Mouse (Mus musculus) embryonic facial prominence, embryonic 13.5 days (tissue): ENCODE data around the gene Fxr2. TPM values are rescaled to one million over a fixed set of nuclear protein-coding genes. Genes with fewer than 3 reads are reported as not detected.

ENCODE experiments used
- microRNA counts: library from miRNA; unstranded; fragments of <30 nt; microRNA quantifications from one replicate; lab custom pipeline; 2016
- microRNA-seq: library from miRNA; unstranded; fragments of <30 nt; microRNA quantifications from one replicate; pipeline ENCODE4, GENCODE M21; 2016
- polyA plus RNA-seq: library from polyadenylated mRNA; unstranded; fragments of >200 nt; fragmentation: Nextera tagmentation; extraction: Ambion mirVana; gene quantifications from 2 replicates; pipeline ENCODE4 v1.2.1, GENCODE M21; 2015

The Fxr2 gene
- polyA plus RNA-seq, 1 experiment from 2014 or later, result 44.1 TPM

MicroRNAs within 50 kb of the gene (microRNA counts, 519-probe panel; counts per million panel counts)
- 236 counts per million, percentile 44 among the panel's probes with 10 or more counts for microRNA mmu-miR-1934 (lab: Ali Mortazavi, UCI)
- 2,200 counts per million, percentile 55 among the panel's probes with 10 or more counts for microRNA mmu-miR-467f (lab: Ali Mortazavi, UCI)

Small RNA genes lying within 50 kb of the gene (microRNA-seq; reads per million reads assigned to microRNA genes)
- gene Mir1934, result 4.4 reads per million, percentile 17 among the genes with 10 or more reads in this experiment
- not detected for gene Mir467f

Other genes with a start within 250 kb of the Fxr2 start
- 145 and 150 TPM in 2 replicates for gene Naa38, start 237.5 kb upstream of the Fxr2 start, polyA plus RNA-seq
- gene Cyb5d1, start 237.4 kb upstream of the Fxr2 start, polyA plus RNA-seq, result 43.4 and 46.5 TPM in 2 replicates
- 13.2 and 16.4 TPM in 2 replicates for gene Tmem88, start 234.8 kb upstream of the Fxr2 start, polyA plus RNA-seq
- gene Kdm6b, start 219.3 kb upstream of the Fxr2 start, polyA plus RNA-seq, result 41.3 and 43.1 TPM in 2 replicates
- 4.2 and 4.4 TPM in 2 replicates for gene Dnah2, start 83.9 kb upstream of the Fxr2 start, polyA plus RNA-seq
- gene Efnb3, start 72.8 kb upstream of the Fxr2 start, polyA plus RNA-seq, result 43.4 and 46.3 TPM in 2 replicates
- 26.9 TPM in 2 replicates for gene Wrap53, start 52.7 kb upstream of the Fxr2 start, polyA plus RNA-seq
- 160 and 186 TPM in 2 replicates for gene Trp53, start 52.6 kb upstream of the Fxr2 start, polyA plus RNA-seq
- 7.9 and 8.3 TPM in 2 replicates for gene Atp1b2, start 27.0 kb upstream of the Fxr2 start, polyA plus RNA-seq
- gene Shbg, start 15.1 kb upstream of the Fxr2 start, polyA plus RNA-seq, result 0.50 TPM in 1 of 2 replicates, not detected in the other
- gene Sat2, start 11.0 kb upstream of the Fxr2 start, polyA plus RNA-seq, result 23.8 and 28.2 TPM in 2 replicates
- gene Sox15, start 22.3 kb downstream of the Fxr2 start, polyA plus RNA-seq, result 0.41 and 0.63 TPM in 2 replicates
- 54.3 and 74.9 TPM in 2 replicates for gene Mpdu1, start 29.7 kb downstream of the Fxr2 start, polyA plus RNA-seq
- 11.4 and 11.9 TPM in 2 replicates for gene Cd68, start 33.2 kb downstream of the Fxr2 start, polyA plus RNA-seq
- gene Eif4a1, start 39.4 kb downstream of the Fxr2 start, polyA plus RNA-seq, result 514 and 625 TPM in 2 replicates
- gene Senp3, start 49.1 kb downstream of the Fxr2 start, polyA plus RNA-seq, result 119 and 122 TPM in 2 replicates
- gene Tnfsf13, start 52.8 kb downstream of the Fxr2 start, polyA plus RNA-seq, result 0.21 and 0.39 TPM in 2 replicates
- 5.7 and 6.4 TPM in 2 replicates for gene Tnfsf12, start 62.9 kb downstream of the Fxr2 start, polyA plus RNA-seq
- gene Tnfsfm13, start 63.1 kb downstream of the Fxr2 start, polyA plus RNA-seq, result 2.8 and 3.8 TPM in 2 replicates
- 27.3 and 31.3 TPM in 2 replicates for gene Polr2a, start 125.6 kb downstream of the Fxr2 start, polyA plus RNA-seq
- not detected in 2 replicates for gene Slc35g3, start 129.0 kb downstream of the Fxr2 start, polyA plus RNA-seq
- gene Zbtb4, start 132.9 kb downstream of the Fxr2 start, polyA plus RNA-seq, result 3.5 and 4.8 TPM in 2 replicates
- 5.4 and 5.7 TPM in 2 replicates for gene Chrnb1, start 163.0 kb downstream of the Fxr2 start, polyA plus RNA-seq
- gene Fgf11, start 168.9 kb downstream of the Fxr2 start, polyA plus RNA-seq, result 3.6 TPM in 2 replicates
- gene Tmem102, start 172.6 kb downstream of the Fxr2 start, polyA plus RNA-seq, result 4.0 and 4.7 TPM in 2 replicates
- not detected in 2 replicates for gene Gm39566, start 182.3 kb downstream of the Fxr2 start, polyA plus RNA-seq
- gene Spem2, start 185.5 kb downstream of the Fxr2 start, polyA plus RNA-seq, result not detected in 2 replicates
- gene Spem1, start 189.2 kb downstream of the Fxr2 start, polyA plus RNA-seq, result 0.26 TPM in 1 of 2 replicates, not detected in the other
- gene Nlgn2, start 204.8 kb downstream of the Fxr2 start, polyA plus RNA-seq, result 14.1 and 15.2 TPM in 2 replicates
- gene Tmem256, start 205.5 kb downstream of the Fxr2 start, polyA plus RNA-seq, result 358 and 423 TPM in 2 replicates
- 145 and 154 TPM in 2 replicates for gene Plscr3, start 213.4 kb downstream of the Fxr2 start, polyA plus RNA-seq
- gene Tnk1, start 225.7 kb downstream of the Fxr2 start, polyA plus RNA-seq, result 4.9 and 5.3 TPM in 2 replicates
- not detected in 2 replicates for gene Tmem95, start 245.0 kb downstream of the Fxr2 start, polyA plus RNA-seq
- 3.8 and 4.4 TPM in 2 replicates for gene Kctd11, start 248.4 kb downstream of the Fxr2 start, polyA plus RNA-seq